Mouse (Mus musculus) heart, postnatal 0 days (tissue): Measurements from ENCODE around the gene Fam57a.

Experiments
- CTCF ChIP-seq: IDR thresholded peaks from 2 replicates; pipeline ENCODE4 v1.5.1; 2016; ENCODE audit warnings: antibody characterized with exemption, control low read depth, low read depth
- EP300 ChIP-seq: IDR thresholded peaks from 2 replicates; pipeline ENCODE4 v1.6.1; 2016; ENCODE audit warnings: antibody characterized with exemption, low read depth

DNA sequence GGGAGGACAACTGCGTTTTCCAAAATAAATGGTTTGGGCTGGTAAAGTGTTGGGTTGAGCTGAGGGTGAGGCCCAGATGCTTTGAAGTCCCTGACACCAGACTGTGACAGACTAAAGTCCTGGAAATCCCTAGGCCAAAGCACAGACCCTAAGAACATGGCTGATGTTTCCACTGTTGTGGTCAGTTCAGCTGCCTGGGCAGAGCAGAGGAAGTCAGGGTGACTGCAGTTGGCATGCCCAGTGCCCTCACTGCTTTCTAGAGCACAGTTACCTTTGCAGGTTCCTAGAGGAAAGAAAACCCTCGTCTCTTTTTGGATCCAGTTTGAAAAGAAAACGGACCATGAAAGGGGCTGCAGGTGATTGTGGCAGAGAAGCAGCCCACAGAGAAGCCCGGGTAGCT lies 77.9 kb downstream of the Fam57a start:
- TF ChIP-seq CTCF (no peak), EP300 (no peak)
